Mouse (Mus musculus) cerebellum, adult 18-20 months (tissue): ENCODE results near the gene Prkd1.
"Not testable (repeated sequence)": the region's sequence is repeated elsewhere in the genome, so short reads cannot be mapped to it uniquely, and the experiment has no call there.

ENCODE experiments used
- DNase-seq, 2 experiments: peaks; one replicate each; pipeline ENCODE4 v3.0.0; 2021

Gene Prkd1

GRCm38 (mm10) chr12:50648671-50649541, at the start of gene Prkd1:
Gene Prkd1 (minus strand): TSS chr12:50649098.
- DNase-seq, result peak; percentile 18 to 19

- peak in 1 of 2 experiments; percentile 1 for DNase-seq
These were observed 48.6 kb upstream of the Prkd1 start for GRCm38 (mm10) chr12:50697492-50697891.

GRCm38 (mm10) chr12:50648176-50648670, 675 bp downstream of the Prkd1 start:
- no peak for DNase-seq

- no peak for DNase-seq
These were observed 2.0 kb downstream of the Prkd1 start for GRCm38 (mm10) chr12:50646857-50647256.

- DNase-seq, result no peak
These were observed 6.2 kb downstream of the Prkd1 start for GRCm38 (mm10) chr12:50642671-50643070.

GRCm38 (mm10) chr12:50640171-50640570, 8.7 kb downstream of the Prkd1 start:
- no peak for DNase-seq

- DNase-seq, result no peak
These were observed 14.5 kb downstream of the Prkd1 start for GRCm38 (mm10) chr12:50634436-50634835.

GRCm38 (mm10) chr12:50626100-50626499, 22.8 kb downstream of the Prkd1 start:
- not testable (repeated sequence) for DNase-seq

GRCm38 (mm10) chr12:50624175-50624574, 24.7 kb downstream of the Prkd1 start:
- no peak for DNase-seq

GRCm38 (mm10) chr12:50615852-50616251, 33.0 kb downstream of the Prkd1 start:
- no peak for DNase-seq

- DNase-seq, result no peak
These were observed 34.6 kb downstream of the Prkd1 start for GRCm38 (mm10) chr12:50614341-50614740.

GRCm38 (mm10) chr12:50606703-50607500, 42.0 kb downstream of the Prkd1 start:
- DNase-seq, result no peak

GRCm38 (mm10) chr12:50599370-50599769, 49.5 kb downstream of the Prkd1 start:
- no peak for DNase-seq

- DNase-seq, result no peak
These were observed 50.6 kb downstream of the Prkd1 start for GRCm38 (mm10) chr12:50598053-50598988.

- DNase-seq, result no peak
These were observed 51.4 kb downstream of the Prkd1 start for GRCm38 (mm10) chr12:50597467-50597866.

GRCm38 (mm10) chr12:50595777-50596176, 53.1 kb downstream of the Prkd1 start:
- DNase-seq, result no peak

GRCm38 (mm10) chr12:50594506-50594905, 54.4 kb downstream of the Prkd1 start:
- no peak for DNase-seq

GRCm38 (mm10) chr12:50593481-50593880, 55.4 kb downstream of the Prkd1 start:
- no peak for DNase-seq

GRCm38 (mm10) chr12:50588137-50588761, 60.6 kb downstream of the Prkd1 start:
- DNase-seq, result no peak

- no peak for DNase-seq
These were observed 83.7 kb downstream of the Prkd1 start for GRCm38 (mm10) chr12:50565198-50565597.

GRCm38 (mm10) chr12:50560536-50560935, 88.4 kb downstream of the Prkd1 start:
- no peak for DNase-seq

- no peak for DNase-seq
These were observed 90.7 kb downstream of the Prkd1 start for GRCm38 (mm10) chr12:50558231-50558630.
